Mouse (Mus musculus) limb, embryonic 13.5 days (tissue): ENCODE data around the gene Cpxm1. TPM values are rescaled to one million over a fixed set of nuclear protein-coding genes. Genes with fewer than 3 reads are reported as not detected.

Experiments used
- ATAC-seq: fragments of 200-750 bp; cut with Nextera tagmentation; 2 replicates; pipeline ENCODE4 v1.8.0; 2017; ENCODE audit warnings: low read depth, moderate number of reproducible peaks, moderate TSS enrichment; ENCODE audit not compliant: low FRiP score
- H3K27ac ChIP-seq: fragments of 300-500 bp; sonication (generic); 2 replicates; pipeline ENCODE4 v1.5.1; 2015; ENCODE audit warnings: inconsistent platforms, mild to moderate bottlenecking, moderate library complexity
- H3K27me3 ChIP-seq: fragments of 300-500 bp; sonication (generic); 2 replicates; pipeline ENCODE4 v1.6.1; 2015; ENCODE audit warnings: mild to moderate bottlenecking, inconsistent platforms
- H3K36me3 ChIP-seq: fragments of 300-500 bp; sonication (generic); 2 replicates; pipeline ENCODE4 v1.6.1; 2015; ENCODE audit warnings: inconsistent platforms, mild to moderate bottlenecking, moderate library complexity
- H3K4me1 ChIP-seq: fragments of 300-500 bp; sonication (generic); 2 replicates; pipeline ENCODE4 v1.6.1; 2015; ENCODE audit warnings: inconsistent platforms
- H3K4me2 ChIP-seq: fragments of 300-500 bp; sonication (generic); replicated peaks from 2 replicates; pipeline ENCODE4 v1.6.1; 2015; ENCODE audit warnings: inconsistent platforms, mild to moderate bottlenecking, moderate library complexity
- H3K4me3 ChIP-seq: fragments of 300-500 bp; sonication (generic); 2 replicates; pipeline ENCODE4 v1.5.1; 2015; ENCODE audit warnings: moderate library complexity, mild to moderate bottlenecking, inconsistent platforms
- H3K9ac ChIP-seq: fragments of 300-500 bp; sonication (generic); 2 replicates; pipeline ENCODE4 v1.6.1; 2015; ENCODE audit warnings: mild to moderate bottlenecking, inconsistent platforms
- H3K9me3 ChIP-seq: fragments of 300-500 bp; sonication (generic); 2 replicates; pipeline ENCODE4 v1.6.1; 2016; ENCODE audit warnings: inconsistent platforms
- WGBS: fragments of 180-500 bp; shearing (Covaris S2); methylation state at CpG from one replicate; pipeline ENCODE4 v1.1.7; 2015; 5-methylcytosine and 5-hydroxymethylcytosine counted together
- polyA plus RNA-seq: library from polyadenylated mRNA; unstranded; fragments of >200 nt; fragmentation: Nextera tagmentation; extraction: Ambion mirVana; gene quantifications from 2 replicates; pipeline ENCODE4 v1.2.1, GENCODE M21; 2015

The Cpxm1 gene
- 137 and 145 TPM in 2 replicates for polyA plus RNA-seq

- peak; percentile 92 for ATAC-seq
- under 1% methylated on average over 44 of the region's 53 CpGs for WGBS
These were observed at the start of gene Cpxm1 for GRCm38 (mm10) chr2:130397186-130397985. Cpxm1 (minus strand) TSS chr2:130397574.

DNA sequence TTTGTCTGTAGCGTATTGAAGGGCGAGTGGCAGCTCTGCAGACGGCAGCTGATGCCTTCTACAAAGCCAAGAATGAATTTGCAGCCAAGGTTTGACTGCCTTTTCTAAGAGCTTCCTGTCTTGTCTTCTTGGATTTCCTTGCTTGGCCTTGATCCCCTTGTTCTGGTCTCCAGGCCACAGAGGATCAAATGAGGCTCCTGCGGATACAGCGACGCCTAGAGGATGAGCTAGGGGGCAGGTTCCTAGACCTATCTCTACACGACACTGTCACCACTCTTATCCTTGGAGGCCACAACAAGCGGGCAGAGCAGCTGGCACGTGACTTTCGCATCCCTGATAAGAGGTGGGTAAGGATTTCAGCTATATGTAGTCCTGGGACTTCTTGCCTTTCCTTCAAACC lies 44.8 kb upstream of the Cpxm1 start:
- WGBS, result 89% methylated on average over 10 of the region's 10 CpGs
- H3K36me3 ChIP-seq, result peaks cover 80% of the 10 kb centered on the region
- ATAC-seq, result no peak

More at GRCm38 (mm10) chr2:130397186-130397985, at the start of gene Cpxm1:
- Histone ChIP-seq H3K4me2 (peak within 1 kb of the TSS; percentile 85), H3K36me3 (peaks cover 36% of the 10 kb centered on the region), H3K4me3 (peak within 1 kb of the TSS; percentile 71), H3K27me3 (no peaks in the 10 kb centered on the region), H3K9me3 (no peaks in the 10 kb centered on the region), H3K27ac (peak within 1 kb of the TSS; percentile 88), H3K9ac (peak within 1 kb of the TSS; percentile 90), H3K4me1 (peaks cover 36% of the 10 kb centered on the region)

DNA sequence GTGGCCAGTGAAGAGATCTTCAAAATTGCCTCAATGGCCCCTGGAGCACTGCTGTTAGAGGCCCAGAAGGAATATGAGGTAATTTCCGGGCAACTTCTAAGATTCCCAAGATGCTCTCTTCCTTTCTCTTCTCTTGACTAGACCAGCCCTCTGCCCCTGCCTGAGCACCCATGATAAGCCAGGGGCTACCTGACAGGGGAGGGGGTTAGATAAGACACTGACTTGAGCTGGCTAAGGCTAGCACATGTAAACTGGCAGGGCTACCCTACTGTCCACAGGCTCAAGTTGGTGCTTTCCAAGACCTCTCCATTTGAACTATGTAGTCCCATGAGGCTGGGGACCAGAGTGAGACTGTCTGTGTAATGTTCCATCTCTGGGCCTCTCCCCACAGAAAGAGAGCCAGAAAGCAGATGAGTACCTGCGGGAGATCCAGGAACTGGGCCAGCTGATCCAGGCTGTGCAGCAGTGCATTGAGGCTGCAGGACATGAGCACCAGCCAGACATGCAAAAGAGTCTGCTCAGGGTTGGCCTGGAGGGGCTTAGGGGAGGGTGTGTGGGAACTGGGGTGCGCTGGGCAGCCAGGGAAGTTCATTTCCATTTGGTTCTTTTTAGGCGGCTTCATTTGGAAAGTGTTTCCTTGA lies 42.6 kb upstream of the Cpxm1 start:
- no peak overlapping the region for H3K27ac ChIP-seq
- no peak overlapping the region for H3K4me2 ChIP-seq
- no peak overlapping the region for H3K4me3 ChIP-seq
- H3K27me3 ChIP-seq, result no peaks in the 10 kb centered on the region
- peaks cover 77% of the 10 kb centered on the region for H3K36me3 ChIP-seq
- H3K4me1 ChIP-seq, result no peaks in the 10 kb centered on the region
- WGBS, result 91% methylated on average over 4 of the region's 4 CpGs
- H3K9me3 ChIP-seq, result no peaks in the 10 kb centered on the region
- no peak for ATAC-seq
- no peak overlapping the region for H3K9ac ChIP-seq

More for the DNA sequence above, 44.8 kb upstream of the Cpxm1 start:
- no peaks in the 10 kb centered on the region for H3K9me3 ChIP-seq
- no peak overlapping the region for H3K9ac ChIP-seq
- H3K27ac ChIP-seq, result no peak overlapping the region
- H3K4me2 ChIP-seq, result no peak overlapping the region
- H3K4me3 ChIP-seq, result no peak overlapping the region
- no peaks in the 10 kb centered on the region for H3K4me1 ChIP-seq
- H3K27me3 ChIP-seq, result no peaks in the 10 kb centered on the region

- 91% methylated on average over 3 of the region's 3 CpGs for WGBS
- Histone ChIP-seq H3K4me1 (no peaks in the 10 kb centered on the region), H3K4me2 (no peak overlapping the region), H3K9me3 (no peaks in the 10 kb centered on the region), H3K27me3 (no peaks in the 10 kb centered on the region), H3K27ac (no peak overlapping the region), H3K9ac (no peak overlapping the region), H3K36me3 (peaks cover 67% of the 10 kb centered on the region), H3K4me3 (no peak overlapping the region)
- no peak for ATAC-seq
These were observed 41.5 kb upstream of the Cpxm1 start for GRCm38 (mm10) chr2:130438861-130439260.

DNA sequence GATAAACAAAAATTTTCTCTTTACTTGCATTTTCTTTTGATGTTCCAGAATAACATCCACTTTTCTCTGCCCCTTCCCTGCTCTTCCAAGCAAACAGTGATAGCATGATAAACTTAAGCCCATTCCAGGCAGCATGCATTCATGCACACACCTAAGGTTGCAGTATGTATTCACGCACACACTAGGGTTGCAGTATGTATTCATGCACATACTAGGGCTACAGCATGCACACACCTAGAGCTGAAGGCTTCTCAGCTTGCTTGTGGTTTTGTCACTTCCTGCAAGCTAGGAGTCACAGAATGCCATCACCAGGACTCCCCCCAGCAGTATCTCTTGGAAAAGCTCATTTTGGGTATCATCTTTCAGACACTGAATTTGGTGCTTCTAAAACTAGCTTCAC lies 39.4 kb upstream of the Cpxm1 start:
- H3K27ac ChIP-seq, result no peak overlapping the region

GRCm38 (mm10) chr2:130433152-130433551 lies 35.8 kb upstream of the Cpxm1 start:
- Histone ChIP-seq H3K4me2 (no peak overlapping the region), H3K27ac (no peak overlapping the region), H3K36me3 (peaks cover 23% of the 10 kb centered on the region), H3K27me3 (no peaks in the 10 kb centered on the region), H3K9me3 (no peaks in the 10 kb centered on the region), H3K4me3 (no peak overlapping the region), H3K9ac (no peak overlapping the region), H3K4me1 (no peaks in the 10 kb centered on the region)
- ATAC-seq, result no peak
- 24% methylated on average over 4 of the region's 4 CpGs for WGBS

More for the DNA sequence above, 39.4 kb upstream of the Cpxm1 start:
- Histone ChIP-seq H3K9me3 (no peaks in the 10 kb centered on the region), H3K4me3 (no peak overlapping the region), H3K36me3 (peaks cover 51% of the 10 kb centered on the region), H3K9ac (no peak overlapping the region), H3K4me2 (no peak overlapping the region), H3K4me1 (no peaks in the 10 kb centered on the region), H3K27me3 (no peaks in the 10 kb centered on the region)
- ATAC-seq, result no peak
- 86% methylated on average over 1 of the region's 1 CpGs for WGBS

GRCm38 (mm10) chr2:130432157-130432556 lies 34.8 kb upstream of the Cpxm1 start:
- Histone ChIP-seq H3K27me3 (no peaks in the 10 kb centered on the region), H3K36me3 (peaks cover 13% of the 10 kb centered on the region), H3K9me3 (no peaks in the 10 kb centered on the region), H3K27ac (no peak overlapping the region), H3K9ac (no peak overlapping the region), H3K4me3 (no peak overlapping the region), H3K4me1 (no peaks in the 10 kb centered on the region), H3K4me2 (no peak overlapping the region)
- WGBS, result 83% methylated on average over 3 of the region's 3 CpGs
- no peak for ATAC-seq

- Histone ChIP-seq H3K4me2 (no peak overlapping the region), H3K9me3 (no peaks in the 10 kb centered on the region), H3K36me3 (peaks cover 13% of the 10 kb centered on the region), H3K4me3 (no peak overlapping the region), H3K27me3 (no peaks in the 10 kb centered on the region), H3K27ac (no peak overlapping the region), H3K4me1 (peaks cover under 1% of the 10 kb centered on the region; the same call in 1 of the 2 replicates), H3K9ac (no peak overlapping the region)
- ATAC-seq, result no peak
- 83% methylated on average over 3 of the region's 3 CpGs for WGBS
These were observed 33.1 kb upstream of the Cpxm1 start for GRCm38 (mm10) chr2:130430484-130430883.

- 73% methylated on average over 2 of the region's 2 CpGs for WGBS
- H3K36me3 ChIP-seq, result peaks cover 13% of the 10 kb centered on the region
- H3K9me3 ChIP-seq, result no peaks in the 10 kb centered on the region
- H3K4me3 ChIP-seq, result no peak overlapping the region
- peaks cover 7% of the 10 kb centered on the region for H3K4me1 ChIP-seq
- H3K4me2 ChIP-seq, result no peak overlapping the region
- H3K27ac ChIP-seq, result no peak overlapping the region
- H3K27me3 ChIP-seq, result no peaks in the 10 kb centered on the region
- H3K9ac ChIP-seq, result no peak overlapping the region
- ATAC-seq, result no peak
These were observed 32.5 kb upstream of the Cpxm1 start for GRCm38 (mm10) chr2:130429851-130430250.

DNA sequence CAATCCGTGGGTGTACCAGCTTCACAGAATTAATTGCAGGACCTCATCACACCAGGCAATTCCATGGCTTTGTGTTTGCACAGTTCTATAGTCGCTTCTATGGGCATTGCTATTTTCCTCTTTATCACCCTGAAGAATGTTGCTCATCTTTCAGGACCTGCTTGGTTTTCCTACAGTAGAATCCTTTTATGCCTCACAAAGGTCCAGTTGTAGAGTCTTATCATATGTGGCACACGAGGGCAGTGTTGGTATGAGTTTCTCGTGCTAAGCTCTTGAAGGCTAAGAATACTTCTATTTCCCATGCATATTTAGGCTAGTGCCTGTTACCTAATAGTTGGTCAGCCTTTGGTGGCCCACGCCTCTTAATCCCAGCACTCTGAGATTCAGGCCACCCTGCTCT lies 27.7 kb upstream of the Cpxm1 start:
- Histone ChIP-seq H3K27me3 (no peaks in the 10 kb centered on the region), H3K27ac (peak overlapping the region; percentile 93; the same call in 1 of the 2 replicates), H3K36me3 (peaks cover 9% of the 10 kb centered on the region; the same call in 1 of the 2 replicates), H3K9ac (peak overlapping the region; percentile 90), H3K9me3 (no peaks in the 10 kb centered on the region), H3K4me1 (peaks cover 30% of the 10 kb centered on the region), H3K4me3 (peak overlapping the region; percentile 89), H3K4me2 (peak overlapping the region; percentile 84)
- no peak for ATAC-seq
- WGBS, result 48% methylated on average over 5 of the region's 5 CpGs

DNA sequence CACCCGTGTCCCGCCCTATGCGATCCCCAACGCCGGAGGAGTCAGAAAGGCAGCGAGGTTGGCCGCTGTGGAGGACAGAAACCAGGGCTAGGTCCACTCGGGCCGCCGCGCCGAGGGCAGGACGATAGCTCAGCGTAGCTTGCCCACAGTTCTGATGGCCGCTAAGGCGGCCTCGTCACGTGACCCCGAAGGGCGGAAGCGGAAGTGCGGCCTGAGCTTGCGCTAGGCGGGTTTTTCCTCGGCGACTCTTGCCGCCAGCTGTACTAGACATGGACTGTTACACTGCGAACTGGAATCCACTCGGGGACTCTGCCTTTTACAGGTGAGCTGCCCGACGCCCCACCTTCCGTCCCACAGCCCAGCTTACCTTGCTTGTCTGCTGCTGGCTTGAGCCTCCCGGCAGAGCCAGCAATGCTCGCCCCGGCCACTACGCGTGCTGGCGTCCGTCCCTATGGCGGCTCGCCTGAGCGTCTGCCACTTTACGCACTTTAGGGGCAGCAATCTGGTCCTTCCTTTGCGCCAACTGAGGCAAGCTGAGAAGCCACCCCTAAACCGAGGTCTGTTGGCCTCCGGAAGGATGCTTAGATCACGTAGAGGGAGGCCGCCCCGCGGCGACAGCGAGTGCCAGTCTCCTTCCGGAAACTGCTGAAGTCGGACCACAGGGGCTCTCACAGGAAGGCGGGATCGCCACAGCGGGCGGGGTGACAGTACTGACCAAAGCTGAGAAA lies 26.9 kb upstream of the Cpxm1 start, which contains the start of the genes Vps16 and Pced1a:
Gene Vps16, plus strand, starts transcription at position 214 of the 728 bp plus-strand sequence.
Gene Pced1a, minus strand, starts transcription at position 576 of the 728 bp plus-strand sequence.
- H3K27ac ChIP-seq, result peak within 1 kb of the TSS; percentile 93
- H3K9me3 ChIP-seq, result no peaks in the 10 kb centered on the region
- peak within 1 kb of the TSS; percentile 84 for H3K4me2 ChIP-seq
- H3K9ac ChIP-seq, result peak within 1 kb of the TSS; percentile 90
- no peaks in the 10 kb centered on the region for H3K27me3 ChIP-seq
- ATAC-seq, result peak; percentile 93
- under 1% methylated on average over 58 of the region's 58 CpGs for WGBS
- peaks cover 15% of the 10 kb centered on the region for H3K36me3 ChIP-seq
- H3K4me3 ChIP-seq, result peak within 1 kb of the TSS; percentile 89
- H3K4me1 ChIP-seq, result peaks cover 30% of the 10 kb centered on the region
